Mouse (Mus musculus) kidney, embryonic 15.5 days (tissue): ENCODE data around the gene Atl2. TPM values are rescaled to one million over a fixed set of nuclear protein-coding genes. Genes with fewer than 3 reads are reported as not detected.
A peak's percentile ranks its signal among the peaks of the same experiment; 100 is the strongest.

Experiments
- ATAC-seq: fragments of 200-750 bp; cut with Nextera tagmentation; replicated peaks from 2 replicates; pipeline ENCODE4 v1.8.0; 2017; ENCODE audit warnings: moderate TSS enrichment; ENCODE audit not compliant: low FRiP score
- H3K27ac ChIP-seq: fragments of 300-500 bp; sonication (generic); 2 replicates; pipeline ENCODE4 v1.5.1; 2015; ENCODE audit warnings: mild to moderate bottlenecking, inconsistent platforms
- H3K27me3 ChIP-seq: fragments of 300-500 bp; sonication (generic); 2 replicates; pipeline ENCODE4 v1.6.1; 2015; ENCODE audit warnings: inconsistent platforms
- H3K36me3 ChIP-seq: fragments of 300-500 bp; sonication (generic); 2 replicates; pipeline ENCODE4 v1.6.1; 2015; ENCODE audit warnings: inconsistent platforms
- H3K4me1 ChIP-seq: fragments of 300-500 bp; sonication (generic); 2 replicates; pipeline ENCODE4 v1.6.1; 2015; ENCODE audit warnings: inconsistent platforms
- H3K4me2 ChIP-seq: fragments of 300-500 bp; sonication (generic); 2 replicates; pipeline ENCODE4 v1.6.1; 2015; ENCODE audit warnings: moderate library complexity, mild to moderate bottlenecking, inconsistent platforms
- H3K4me3 ChIP-seq: fragments of 300-500 bp; sonication (generic); replicated peaks from 2 replicates; pipeline ENCODE4 v1.5.1; 2015; ENCODE audit warnings: mild to moderate bottlenecking, inconsistent platforms
- H3K9ac ChIP-seq: fragments of 300-500 bp; sonication (generic); 2 replicates; pipeline ENCODE4 v1.6.1; 2015; ENCODE audit warnings: mild to moderate bottlenecking, inconsistent platforms
- H3K9me3 ChIP-seq: fragments of 300-500 bp; sonication (generic); replicated peaks from 2 replicates; pipeline ENCODE4 v1.6.1; 2016; ENCODE audit warnings: inconsistent platforms
- WGBS: fragments of 180-500 bp; shearing (Covaris S2); methylation state at CpG from one replicate; pipeline ENCODE4 v1.1.7; 2015; ENCODE audit warnings: mixed read lengths; 5-methylcytosine and 5-hydroxymethylcytosine counted together
- polyA plus RNA-seq: library from polyadenylated mRNA; unstranded; fragments of >200 nt; fragmentation: Nextera tagmentation; extraction: Ambion mirVana; gene quantifications from 2 replicates; pipeline ENCODE4 v1.2.1, GENCODE M21; 2015

Gene Atl2
- polyA plus RNA-seq, 1 experiment from 2014 or later = 38.5 TPM

- Histone ChIP-seq H3K9ac (no peak overlapping the region), H3K27me3 (peaks cover 6% of the 10 kb centered on the region; the same call in 1 of the 2 replicates), H3K27ac (no peak overlapping the region), H3K4me3 (no peak overlapping the region), H3K9me3 (no peaks in the 10 kb centered on the region), H3K36me3 (no peaks in the 10 kb centered on the region), H3K4me1 (peaks cover 8% of the 10 kb centered on the region; the same call in 1 of the 2 replicates), H3K4me2 (no peak overlapping the region)
- WGBS = 42% methylated on average over 15 of the region's 15 CpGs
- ATAC-seq = peak; percentile 71; the same call in 1 of the 2 replicates
Measured at GRCm38 (mm10) chr17:79919566-79920350, 23.8 kb upstream of the Atl2 start.

- Histone ChIP-seq H3K27ac (no peak overlapping the region), H3K9me3 (no peaks in the 10 kb centered on the region), H3K9ac (no peak overlapping the region), H3K36me3 (no peaks in the 10 kb centered on the region), H3K27me3 (peaks cover 6% of the 10 kb centered on the region; the same call in 1 of the 2 replicates), H3K4me2 (no peak overlapping the region), H3K4me1 (peaks cover 8% of the 10 kb centered on the region; the same call in 1 of the 2 replicates), H3K4me3 (no peak overlapping the region)
- ATAC-seq = peak; percentile 66; the same call in 1 of the 2 replicates
- WGBS = 35% methylated on average over 9 of the region's 9 CpGs
Measured at GRCm38 (mm10) chr17:79918484-79919004, 22.6 kb upstream of the Atl2 start.

DNA sequence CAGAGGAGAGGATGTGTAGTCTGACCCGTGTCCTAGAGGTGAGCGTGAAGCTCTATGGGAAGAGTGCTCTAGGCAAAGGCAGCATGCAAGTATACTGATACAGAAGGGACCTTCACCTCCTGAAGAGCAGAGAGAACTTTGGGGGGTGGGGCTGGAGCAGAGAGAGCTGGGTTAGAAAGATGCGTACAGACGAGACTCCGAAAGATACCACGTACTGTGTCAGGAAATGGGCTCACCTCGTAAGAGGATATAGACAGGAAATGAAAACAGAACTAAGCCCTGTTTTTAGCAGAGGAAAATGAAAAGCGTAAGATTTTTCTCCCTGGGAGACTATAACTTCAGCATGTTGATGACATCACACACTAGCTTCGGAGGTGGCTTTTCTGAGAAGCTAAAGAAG is 21.1 kb upstream of the Atl2 start:
- Histone ChIP-seq H3K9ac (no peak overlapping the region), H3K36me3 (no peaks in the 10 kb centered on the region), H3K4me2 (no peak overlapping the region), H3K4me1 (peaks cover 8% of the 10 kb centered on the region; the same call in 1 of the 2 replicates), H3K9me3 (no peaks in the 10 kb centered on the region), H3K27ac (no peak overlapping the region), H3K4me3 (no peak overlapping the region), H3K27me3 (peaks cover 6% of the 10 kb centered on the region; the same call in 1 of the 2 replicates)
- WGBS = 71% methylated on average over 9 of the region's 9 CpGs
- ATAC-seq = no peak

DNA sequence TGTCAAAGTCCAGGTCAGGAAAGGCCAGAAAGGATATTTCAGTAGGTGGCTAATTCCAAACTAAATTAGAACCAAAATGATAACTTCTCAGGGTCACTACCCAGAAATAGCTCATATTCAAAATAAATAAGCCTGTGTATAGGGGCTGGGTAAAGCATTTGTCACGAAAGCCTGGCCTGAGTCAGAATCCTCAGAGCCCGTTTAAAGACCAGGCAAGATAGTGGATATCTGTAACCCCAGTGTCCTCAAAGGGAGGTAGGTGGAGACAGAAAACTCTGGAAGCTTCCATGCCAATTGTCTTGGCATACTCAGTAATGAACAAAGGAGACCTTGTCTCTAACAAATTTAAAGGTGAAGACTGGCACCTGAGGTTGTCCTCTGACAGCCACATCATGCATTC is 16.3 kb upstream of the Atl2 start:
- peaks cover 5% of the 10 kb centered on the region; the same call in 1 of the 2 replicates for H3K27me3 ChIP-seq
- H3K36me3 ChIP-seq = no peaks in the 10 kb centered on the region
- no peaks in the 10 kb centered on the region for H3K4me1 ChIP-seq
- no peaks in the 10 kb centered on the region for H3K9me3 ChIP-seq
- no peak overlapping the region for H3K4me3 ChIP-seq
- H3K27ac ChIP-seq = no peak overlapping the region
- WGBS = 62% methylated on average over 2 of the region's 2 CpGs
- H3K9ac ChIP-seq = no peak overlapping the region
- no peak overlapping the region for H3K4me2 ChIP-seq
- ATAC-seq = no peak

- Histone ChIP-seq H3K27me3 (peaks cover under 1% of the 10 kb centered on the region; the same call in 1 of the 2 replicates), H3K36me3 (no peaks in the 10 kb centered on the region), H3K9me3 (no peaks in the 10 kb centered on the region), H3K9ac (no peak overlapping the region), H3K4me1 (no peaks in the 10 kb centered on the region), H3K4me2 (no peak overlapping the region), H3K27ac (no peak overlapping the region), H3K4me3 (no peak overlapping the region)
- WGBS = 37% methylated on average over 3 of the region's 3 CpGs
- no peak for ATAC-seq
Measured at GRCm38 (mm10) chr17:79911718-79912117, 15.8 kb upstream of the Atl2 start.

DNA sequence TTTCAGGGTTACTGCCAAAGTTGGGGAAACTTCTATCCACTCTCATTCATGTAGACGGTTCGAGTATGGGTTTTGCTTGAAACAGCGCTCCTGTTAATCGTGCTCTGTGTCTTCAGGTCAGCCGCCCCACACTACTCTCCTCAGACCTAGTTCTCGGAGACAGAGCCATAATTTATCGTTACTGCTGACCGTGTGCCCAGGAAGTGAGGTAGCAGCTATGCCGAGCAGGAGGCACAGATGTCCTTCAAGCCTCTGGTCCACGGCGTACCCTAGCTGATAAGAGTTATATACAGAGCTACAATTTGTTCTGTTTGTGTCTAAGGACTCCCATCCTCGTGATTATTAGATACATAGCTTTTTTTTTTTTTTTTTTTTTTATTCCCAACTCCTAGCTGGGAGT is 13.6 kb upstream of the Atl2 start:
- WGBS = 58% methylated on average over 12 of the region's 12 CpGs
- no peaks in the 10 kb centered on the region for H3K9me3 ChIP-seq
- H3K4me1 ChIP-seq = no peaks in the 10 kb centered on the region
- ATAC-seq = no peak
- H3K27ac ChIP-seq = no peak overlapping the region
- H3K4me2 ChIP-seq = no peak overlapping the region
- no peaks in the 10 kb centered on the region for H3K36me3 ChIP-seq
- no peak overlapping the region for H3K4me3 ChIP-seq
- no peaks in the 10 kb centered on the region for H3K27me3 ChIP-seq
- H3K9ac ChIP-seq = no peak overlapping the region

GRCm38 (mm10) chr17:79907698-79908097 is 11.8 kb upstream of the Atl2 start:
- no peak overlapping the region for H3K27ac ChIP-seq
- H3K4me3 ChIP-seq = no peak overlapping the region
- H3K4me1 ChIP-seq = no peaks in the 10 kb centered on the region
- no peak overlapping the region for H3K4me2 ChIP-seq
- ATAC-seq = no peak
- H3K36me3 ChIP-seq = no peaks in the 10 kb centered on the region
- no peaks in the 10 kb centered on the region for H3K27me3 ChIP-seq
- WGBS = 77% methylated on average over 4 of the region's 4 CpGs
- no peaks in the 10 kb centered on the region for H3K9me3 ChIP-seq
- H3K9ac ChIP-seq = no peak overlapping the region

- no peaks in the 10 kb centered on the region for H3K36me3 ChIP-seq
- H3K4me2 ChIP-seq = no peak overlapping the region
- no peak overlapping the region for H3K4me3 ChIP-seq
- H3K27me3 ChIP-seq = no peaks in the 10 kb centered on the region
- H3K27ac ChIP-seq = no peak overlapping the region
- no peak for ATAC-seq
- H3K9me3 ChIP-seq = no peaks in the 10 kb centered on the region
- no peaks in the 10 kb centered on the region for H3K4me1 ChIP-seq
- 81% methylated on average over 8 of the region's 8 CpGs for WGBS
- H3K9ac ChIP-seq = no peak overlapping the region
Measured at GRCm38 (mm10) chr17:79906791-79907494, 11.0 kb upstream of the Atl2 start.

DNA sequence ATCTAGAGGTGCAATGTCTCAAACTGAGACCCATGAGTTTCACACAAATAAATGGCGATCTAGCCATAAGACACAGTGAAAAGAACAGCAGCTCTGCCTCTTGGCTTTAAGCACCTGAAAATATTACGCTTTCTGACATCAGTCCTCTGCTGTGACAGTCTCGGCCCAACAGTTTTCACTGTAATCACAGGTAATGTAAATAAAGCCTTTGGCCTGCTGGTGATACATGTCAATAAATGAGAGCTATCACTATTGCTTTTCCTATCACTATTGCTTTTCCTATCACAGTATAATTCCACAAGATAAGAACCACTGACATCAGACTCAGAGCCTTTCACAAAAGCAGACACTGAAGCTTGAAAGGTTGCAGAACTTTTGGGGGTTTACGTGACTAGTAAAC is 8.7 kb upstream of the Atl2 start:
- no peak overlapping the region for H3K9ac ChIP-seq
- no peak for ATAC-seq
- H3K4me3 ChIP-seq = no peak overlapping the region
- no peaks in the 10 kb centered on the region for H3K9me3 ChIP-seq
- H3K4me1 ChIP-seq = 0 out of 2 replicates have a peak, but pooled peaks cover 2% of the 10 kb centered on the region
- no peaks in the 10 kb centered on the region for H3K27me3 ChIP-seq
- no peak overlapping the region for H3K27ac ChIP-seq
- no peak overlapping the region for H3K4me2 ChIP-seq
- WGBS = 89% methylated on average over 4 of the region's 4 CpGs
- H3K36me3 ChIP-seq = no peaks in the 10 kb centered on the region

- Histone ChIP-seq H3K4me3 (no peak overlapping the region), H3K4me1 (peaks cover 6% of the 10 kb centered on the region; the same call in 1 of the 2 replicates), H3K9ac (no peak overlapping the region), H3K27ac (peak overlapping the region; percentile 48), H3K27me3 (peaks cover 13% of the 10 kb centered on the region), H3K9me3 (no peaks in the 10 kb centered on the region), H3K36me3 (no peaks in the 10 kb centered on the region), H3K4me2 (no peak overlapping the region)
- no peak for ATAC-seq
- 28% methylated on average over 6 of the region's 6 CpGs for WGBS
Measured at GRCm38 (mm10) chr17:79901207-79901606, 5.3 kb upstream of the Atl2 start.

- H3K4me1 ChIP-seq = peaks cover 24% of the 10 kb centered on the region
- H3K27ac ChIP-seq = no peak overlapping the region
- no peak overlapping the region for H3K4me3 ChIP-seq
- H3K36me3 ChIP-seq = no peaks in the 10 kb centered on the region
- WGBS = 71% methylated on average over 6 of the region's 6 CpGs
- no peak overlapping the region for H3K4me2 ChIP-seq
- ATAC-seq = no peak
- no peaks in the 10 kb centered on the region for H3K9me3 ChIP-seq
- H3K27me3 ChIP-seq = peaks cover 13% of the 10 kb centered on the region
- H3K9ac ChIP-seq = no peak overlapping the region
Measured at GRCm38 (mm10) chr17:79898156-79898746, 2.3 kb upstream of the Atl2 start.

DNA sequence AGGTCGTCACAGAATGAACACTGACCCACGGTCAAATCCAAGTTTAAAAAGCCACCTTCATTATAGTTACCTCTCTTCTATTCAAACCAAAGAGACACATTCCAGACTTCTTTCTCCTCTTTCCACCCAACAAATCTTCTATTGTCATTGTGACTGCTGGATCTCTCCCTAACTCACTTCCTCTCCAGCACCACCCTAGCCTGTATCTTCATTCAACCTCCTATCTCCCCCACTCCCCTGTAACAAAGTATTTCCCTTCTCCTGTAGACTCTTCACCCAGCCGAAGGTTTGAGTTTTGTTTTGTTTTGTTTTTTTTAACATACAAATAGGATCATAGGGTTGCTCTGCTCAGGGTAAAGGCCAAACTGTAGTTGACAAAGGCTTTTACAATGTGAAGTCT is 1.7 kb upstream of the Atl2 start:
- no peak overlapping the region for H3K27ac ChIP-seq
- no peaks in the 10 kb centered on the region for H3K9me3 ChIP-seq
- no peak overlapping the region for H3K4me3 ChIP-seq
- 73% methylated on average over 3 of the region's 3 CpGs for WGBS
- H3K4me1 ChIP-seq = peaks cover 30% of the 10 kb centered on the region
- H3K36me3 ChIP-seq = no peaks in the 10 kb centered on the region
- ATAC-seq = no peak
- H3K9ac ChIP-seq = no peak overlapping the region
- H3K27me3 ChIP-seq = peaks cover 13% of the 10 kb centered on the region
- no peak overlapping the region for H3K4me2 ChIP-seq
